Mouse (Mus musculus) left cerebral cortex, postnatal 36 days (tissue): ENCODE measurements around the gene Sec61a1. TPM values are rescaled to one million over a fixed set of nuclear protein-coding genes. Genes with fewer than 3 reads are reported as not detected.

Experiments used
- DNase-seq, 2 experiments: peaks; one replicate each; pipeline ENCODE4 v3.0.0; 2021 to 2022; ENCODE audit warnings: low spot score in 2 of 2, mixed read lengths in 1 of 2
- intact Hi-C: fragments of 180-260 bp; cut with DNase I; formaldehyde crosslinking; loops from one replicate; pipeline ENCODE4 v1.15.1; 2025
- total RNA-seq, 2 experiments: library from RNA; stranded (reverse); gene quantifications; 2 replicates each; pipeline ENCODE4 v1.2.3; 2021

The Sec61a1 gene
- total RNA-seq: 10 to 100 TPM; 75.3 to 78.8 TPM

DNA sequence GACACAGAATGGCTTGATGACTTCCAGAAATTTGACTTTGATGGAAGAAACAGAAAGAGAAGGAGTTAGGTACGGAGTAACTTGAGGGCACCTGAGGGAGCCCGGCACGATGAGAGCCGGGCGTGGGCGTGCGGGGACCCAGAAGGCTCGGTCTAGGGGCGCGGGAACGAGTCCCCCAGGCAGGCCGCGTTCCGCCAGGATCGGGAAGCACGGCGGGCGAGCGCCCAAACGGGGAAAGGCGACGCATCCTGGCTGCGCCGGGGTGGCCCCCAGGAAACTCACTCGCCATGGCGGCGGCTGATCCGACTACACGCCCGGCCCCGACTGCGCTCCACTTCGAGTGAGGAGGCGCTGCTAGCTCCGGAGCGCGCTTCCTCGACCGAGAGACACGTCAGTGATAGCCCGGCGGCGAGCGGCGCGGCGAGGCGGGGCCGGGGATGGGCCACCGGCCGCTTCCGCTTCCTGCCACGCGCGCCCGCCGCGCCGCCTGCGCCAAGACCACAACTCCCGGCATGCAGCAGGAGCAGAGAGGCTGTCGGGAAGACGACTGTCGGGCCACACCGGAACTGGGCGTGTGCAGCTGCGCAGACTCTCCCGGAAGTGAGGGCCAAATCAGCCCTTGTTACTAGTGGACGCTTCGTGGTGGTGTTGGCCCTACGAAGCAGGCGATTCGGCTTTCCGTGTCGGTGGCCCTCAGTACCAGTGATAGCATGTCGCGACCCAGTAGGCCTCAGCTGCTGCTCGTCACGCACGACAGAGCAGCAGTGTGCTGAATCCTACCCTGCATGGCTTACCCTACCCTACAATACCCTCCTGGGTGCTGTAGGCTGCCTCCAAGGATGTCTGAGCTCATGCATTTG lies at the start of gene Sec61a1:
Gene Sec61a1 (minus strand): TSS at position 502 of the 860 bp plus-strand sequence.
- intact Hi-C loops: no loop called here

DNA sequence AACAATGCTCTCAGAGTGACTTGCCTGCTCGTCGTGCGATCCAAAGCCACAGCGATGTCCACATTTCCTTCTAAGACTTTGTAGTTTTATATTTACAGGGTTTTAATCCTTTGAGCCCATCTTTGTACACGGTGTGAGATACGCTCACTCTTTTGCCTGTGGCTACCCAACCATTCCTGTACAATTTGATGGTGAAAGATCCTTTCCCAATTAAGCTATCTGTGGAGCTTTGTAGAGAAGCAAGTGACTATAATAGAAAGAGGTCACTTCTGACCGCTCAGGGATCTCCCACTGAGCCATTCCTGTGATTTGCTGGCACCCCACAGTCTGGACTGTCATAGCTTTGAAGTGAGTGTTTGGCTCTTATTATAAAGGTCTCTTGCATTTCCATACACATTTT lies 48.0 kb upstream of the Sec61a1 start:
- DNase-seq: no peak
- intact Hi-C loops: no loop called here

More for the DNA sequence above, at the start of gene Sec61a1:
- DNase-seq: peak; percentile 96

DNA sequence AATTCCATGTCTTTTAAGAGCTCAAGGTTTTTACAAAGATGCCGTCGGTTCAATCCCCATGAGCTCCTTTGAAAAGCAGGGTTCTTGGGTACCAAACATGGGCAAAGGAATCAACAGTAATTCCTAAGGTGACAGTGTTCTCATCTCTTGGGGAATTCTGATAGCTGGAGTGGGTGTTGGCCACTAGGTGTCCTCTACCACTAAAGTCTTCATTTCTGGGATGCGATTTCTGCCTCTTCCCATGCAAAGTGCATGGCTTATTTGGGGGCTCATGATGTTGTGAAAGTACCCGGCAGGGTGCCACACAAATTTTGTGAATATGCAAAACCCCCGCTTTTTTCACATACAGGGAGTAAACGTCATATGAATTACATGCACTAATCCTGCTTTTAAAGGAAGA lies 46.3 kb upstream of the Sec61a1 start:
- intact Hi-C loops: no loop called here
- no peak for DNase-seq

DNA sequence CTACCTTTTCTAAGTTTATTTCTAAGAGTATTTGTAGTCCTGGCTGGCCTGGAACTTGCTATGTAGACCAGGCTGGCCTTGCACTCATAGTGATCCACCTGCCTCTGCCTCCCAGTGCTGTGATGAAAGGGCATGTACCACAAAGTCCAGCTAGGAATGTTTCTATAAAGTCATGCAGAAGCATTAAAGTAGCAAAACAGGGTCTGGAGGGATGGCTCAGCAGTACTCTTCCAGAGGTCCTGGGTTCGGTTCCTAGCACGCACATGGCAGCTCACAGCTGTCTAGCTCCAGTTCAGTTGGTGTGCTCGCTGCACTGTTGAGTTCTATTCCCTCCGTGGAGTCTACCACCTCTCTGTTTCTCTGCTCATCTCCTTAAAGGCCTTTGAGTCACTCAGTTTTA lies 41.5 kb upstream of the Sec61a1 start:
- DNase-seq: no peak
- intact Hi-C loops: loop anchor here (5.0 kb wide), 1 partner anchor 272 kb away; no protein-coding TSS in a partner anchor

DNA sequence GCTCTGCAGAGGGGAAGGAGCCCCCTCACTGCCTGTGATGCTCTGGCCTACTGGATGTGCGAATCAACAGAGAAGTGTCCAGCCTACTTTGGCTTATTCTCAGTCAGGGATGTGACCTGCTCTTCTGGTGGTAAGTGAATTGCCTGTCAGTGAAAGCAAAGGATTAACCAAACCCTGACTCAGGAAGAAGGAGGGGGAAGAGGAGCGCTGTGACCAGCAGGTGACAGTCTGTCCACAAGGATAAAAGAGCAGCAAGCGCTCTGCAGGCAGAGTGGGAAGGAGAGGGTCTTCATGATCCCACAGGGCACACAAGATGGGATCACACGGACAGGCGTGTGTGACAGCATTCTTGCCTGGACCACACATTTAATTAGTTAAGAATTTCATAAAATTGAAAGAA lies 41.0 kb upstream of the Sec61a1 start:
- intact Hi-C loops: loop anchor here (5.0 kb wide), 1 partner anchor 273 kb away; no protein-coding TSS in a partner anchor

DNA sequence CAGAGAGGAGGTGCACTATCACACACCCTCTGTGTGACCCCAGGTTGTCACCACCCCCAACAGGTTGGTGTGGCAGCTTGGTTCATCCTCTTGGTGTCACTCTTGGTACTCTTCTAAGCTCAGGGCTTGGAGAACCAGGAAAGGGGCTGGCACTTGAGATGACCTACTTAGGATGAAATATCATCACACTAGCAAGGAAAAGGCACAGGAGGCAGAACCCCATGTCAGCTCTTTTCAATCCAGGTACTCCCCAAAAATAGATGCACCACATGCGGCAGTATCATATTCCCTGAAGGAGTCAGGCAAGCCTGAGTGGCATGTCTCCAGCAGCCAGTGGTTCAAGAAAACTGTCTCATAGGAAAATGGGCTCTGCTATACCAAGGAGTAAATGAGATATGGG lies 39.4 kb upstream of the Sec61a1 start:
- intact Hi-C loops: no loop called here

More for the DNA sequence above, 41.0 kb upstream of the Sec61a1 start:
- no peak for DNase-seq

DNA sequence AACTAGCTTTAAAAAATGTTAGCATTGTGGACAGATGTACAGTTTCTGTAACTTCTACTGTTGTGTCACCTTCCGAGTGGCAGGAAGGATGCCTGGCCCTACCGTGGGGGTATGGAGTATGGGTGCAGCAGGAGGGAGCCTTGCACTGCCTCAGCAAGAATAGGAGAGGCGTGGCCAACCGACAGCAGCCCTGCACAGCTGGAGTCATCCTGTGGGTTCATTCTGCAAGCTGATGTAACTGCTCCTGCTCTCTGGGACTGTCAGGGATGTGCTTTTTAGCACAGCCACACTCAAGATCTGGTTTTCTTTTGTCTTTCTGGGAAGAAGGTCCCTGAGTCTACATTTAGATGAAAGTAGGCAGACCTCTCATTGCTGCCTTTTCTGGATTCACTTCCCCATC lies 38.8 kb upstream of the Sec61a1 start:
- no peak for DNase-seq
- intact Hi-C loops: no loop called here

More for the DNA sequence above, 39.4 kb upstream of the Sec61a1 start:
- peak in 1 of 2 experiments; percentile 22 for DNase-seq

DNA sequence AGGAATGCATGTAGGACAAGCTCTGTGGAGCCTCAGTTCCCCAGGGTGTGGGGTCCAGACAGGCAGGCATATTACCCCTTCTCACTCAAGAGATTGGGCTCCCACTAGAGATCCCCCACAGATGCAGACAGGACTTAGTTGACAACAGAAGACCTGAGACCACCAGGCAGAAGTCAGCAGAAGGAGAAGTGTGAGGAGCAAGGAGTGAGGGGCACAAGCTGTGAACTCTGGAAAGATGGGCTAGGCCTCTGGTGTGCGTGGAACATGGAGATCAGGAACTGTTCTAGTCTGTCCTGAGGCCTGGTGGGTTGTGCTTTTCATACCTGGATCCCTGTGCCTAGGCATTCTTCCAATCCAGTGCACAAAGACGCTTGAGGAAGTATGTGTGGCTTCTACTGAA lies 31.2 kb upstream of the Sec61a1 start:
- intact Hi-C loops: loop anchor here (5.0 kb wide), 1 partner anchor 307 kb away; no protein-coding TSS in a partner anchor
- DNase-seq: no peak

DNA sequence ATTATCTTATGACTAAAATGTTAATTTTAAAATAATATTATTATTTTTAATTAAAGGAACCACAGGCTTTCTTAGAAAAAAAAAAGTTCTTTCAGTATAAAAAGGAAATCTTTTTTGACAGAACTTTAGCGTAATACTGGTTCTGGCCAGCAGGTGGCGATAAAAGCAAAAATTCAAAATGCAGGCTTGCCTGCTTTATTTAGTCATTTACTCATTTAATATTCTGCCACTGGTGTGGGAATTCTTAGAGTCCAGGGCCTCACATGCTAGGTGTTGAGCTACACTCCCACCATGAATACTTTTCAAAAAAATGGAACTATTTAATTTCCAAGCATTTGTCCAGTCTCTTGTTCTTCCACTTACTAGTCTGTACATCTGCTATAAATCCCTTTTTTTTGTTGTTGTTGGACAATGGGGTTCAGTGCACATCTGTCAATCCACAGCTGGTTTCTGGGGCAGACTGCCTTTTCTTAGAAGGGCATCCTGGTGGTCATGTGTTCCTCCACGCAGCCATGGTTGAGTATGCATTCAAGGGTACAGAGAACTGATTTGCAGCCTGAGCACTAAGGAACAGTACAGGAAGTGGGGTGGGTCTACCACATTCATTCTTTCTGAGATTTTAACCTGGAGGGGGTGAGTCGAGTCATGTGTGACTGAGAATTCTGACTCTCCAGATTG lies 30.6 kb upstream of the Sec61a1 start:
- peak; percentile 32 to 41 for DNase-seq
- intact Hi-C loops: no loop called here

DNA sequence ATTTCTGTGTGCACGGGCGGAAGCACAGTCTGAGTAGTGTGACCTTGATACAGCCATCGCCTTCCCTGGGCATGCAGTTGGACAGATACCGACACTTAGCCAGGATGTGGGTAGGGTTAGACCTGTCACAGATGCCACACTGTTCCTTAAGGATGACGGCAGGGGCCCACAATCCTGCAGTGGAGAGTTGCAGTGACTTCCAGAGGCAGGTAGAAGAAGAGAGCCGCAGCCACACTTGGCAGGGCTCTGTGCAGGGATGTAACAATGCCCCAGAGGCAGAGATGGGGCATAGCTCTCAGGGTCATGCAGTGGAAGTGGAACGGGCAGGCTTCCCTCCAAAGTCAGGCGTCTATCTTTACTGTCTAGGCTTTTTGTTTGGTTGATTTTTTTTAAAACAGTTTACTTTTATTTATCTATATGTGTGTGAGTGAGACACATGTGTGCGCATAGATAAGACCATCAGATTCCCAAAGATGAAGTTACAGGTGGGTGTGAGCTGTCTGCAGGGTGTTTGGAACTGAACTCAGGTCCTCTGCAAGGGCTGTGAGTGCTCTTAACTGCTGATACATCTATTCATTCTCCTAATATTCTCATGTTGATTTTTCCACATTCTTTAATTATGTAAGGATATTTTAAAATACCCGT lies 29.8 kb upstream of the Sec61a1 start:
- DNase-seq: no peak
- intact Hi-C loops: no loop called here

DNA sequence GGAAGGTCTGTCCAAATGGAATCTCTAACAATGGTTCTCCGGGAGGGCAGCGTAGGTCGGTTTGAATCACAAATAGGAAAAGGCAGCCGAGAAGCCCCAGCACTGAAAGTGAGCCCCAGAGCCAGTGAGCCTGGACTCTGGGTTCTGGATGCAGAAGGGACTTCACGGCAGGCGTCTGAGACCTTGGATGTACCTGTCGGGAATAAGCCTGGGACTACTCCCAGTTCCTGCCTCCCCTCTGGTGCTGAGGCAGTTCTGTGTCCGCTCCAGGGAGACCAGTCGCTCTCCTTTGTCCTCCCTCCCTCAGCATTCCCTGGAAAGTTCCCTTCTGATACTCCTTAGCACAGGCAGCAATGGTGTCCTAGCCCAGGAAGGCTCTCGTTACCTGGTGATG lies 26.7 kb upstream of the Sec61a1 start:
- intact Hi-C loops: no loop called here

DNA sequence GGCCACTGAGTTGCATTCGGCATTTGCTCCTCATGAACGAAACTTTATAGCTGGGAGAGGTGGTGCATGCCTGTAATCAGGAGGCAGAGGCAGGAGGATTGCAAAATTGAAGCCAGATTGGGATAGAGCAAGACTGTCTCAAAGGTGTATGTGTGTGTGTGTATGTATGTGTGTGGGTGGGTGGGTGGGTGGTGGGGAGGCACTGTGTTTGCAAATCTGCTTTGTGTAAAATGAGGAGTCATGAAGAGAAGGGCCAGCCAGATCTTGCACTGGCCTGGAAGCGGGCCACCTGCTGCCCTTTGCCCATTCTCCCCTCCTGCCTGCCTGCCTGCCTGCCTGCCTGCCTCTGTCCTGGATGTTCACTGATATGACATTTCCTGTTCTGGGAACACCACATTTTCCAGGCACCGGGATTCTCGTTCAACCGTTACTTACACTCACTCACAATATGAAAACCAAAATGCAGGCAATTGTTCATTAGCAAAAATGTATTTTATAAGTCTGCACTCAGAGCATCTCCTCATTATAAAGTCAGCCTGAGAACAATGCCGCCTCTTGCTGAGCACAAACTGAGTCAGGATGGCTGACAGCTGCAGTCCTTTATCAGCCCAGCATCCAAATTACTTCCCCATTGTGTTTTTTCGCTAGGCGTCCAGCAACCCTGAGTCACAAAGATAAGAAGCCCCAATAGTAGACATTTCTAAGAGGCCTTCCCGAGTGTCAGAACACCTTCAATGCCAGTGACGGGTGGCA lies 26.1 kb upstream of the Sec61a1 start:
- intact Hi-C loops: no loop called here
- DNase-seq: no peak

More for the DNA sequence above, 26.7 kb upstream of the Sec61a1 start:
- DNase-seq: no peak

DNA sequence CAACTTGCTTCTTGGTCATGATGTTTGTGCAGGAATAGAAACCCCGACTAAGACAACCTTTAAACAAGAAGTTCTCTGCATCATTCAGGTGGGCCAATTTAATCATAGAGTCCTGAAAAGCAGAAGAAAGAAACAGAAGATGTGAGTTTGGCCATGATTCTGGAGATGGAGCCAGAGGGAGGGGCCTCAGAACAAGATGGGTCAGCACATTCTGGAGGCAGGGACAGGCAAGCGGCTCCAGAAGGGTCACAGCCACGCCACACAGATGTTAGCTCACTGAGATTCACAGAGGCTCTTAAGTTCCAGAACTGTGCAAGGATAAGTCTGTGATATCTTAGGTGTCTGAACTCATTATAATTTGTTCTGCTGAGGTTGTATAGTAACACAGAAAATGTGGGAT lies 25.5 kb upstream of the Sec61a1 start:
- DNase-seq: no peak
- intact Hi-C loops: no loop called here

DNA sequence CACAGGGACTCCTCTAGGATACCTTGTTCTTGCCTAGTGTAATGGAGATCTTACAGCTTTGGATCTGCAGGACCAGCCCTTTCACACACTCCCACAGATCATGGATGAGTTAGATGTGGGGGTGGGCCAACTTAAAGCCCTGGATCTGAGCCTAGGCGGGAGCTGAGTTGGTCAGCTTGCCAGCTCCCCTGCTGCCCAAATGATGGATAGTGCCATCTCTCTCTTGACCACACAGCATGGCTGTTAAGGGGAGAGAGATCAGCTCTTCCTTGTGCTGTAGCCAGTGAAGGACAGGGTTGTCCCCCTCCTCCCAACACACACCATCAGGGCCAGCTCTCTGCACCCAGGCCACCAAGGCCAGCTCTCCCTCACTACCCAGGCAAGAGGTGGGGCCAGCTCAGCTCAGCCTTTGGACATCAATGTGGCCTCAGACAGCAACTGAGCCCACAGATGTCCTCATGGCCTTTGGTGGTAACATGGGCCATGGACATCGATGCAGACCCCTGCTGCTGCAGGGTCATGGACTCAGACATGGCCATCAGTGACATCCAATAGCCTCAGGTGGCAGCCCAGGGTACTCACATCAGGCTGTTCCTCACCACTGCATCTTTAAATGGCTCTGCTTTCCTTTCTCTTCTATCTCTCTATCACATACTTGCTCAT lies 21.5 kb upstream of the Sec61a1 start:
- no peak for DNase-seq

DNA sequence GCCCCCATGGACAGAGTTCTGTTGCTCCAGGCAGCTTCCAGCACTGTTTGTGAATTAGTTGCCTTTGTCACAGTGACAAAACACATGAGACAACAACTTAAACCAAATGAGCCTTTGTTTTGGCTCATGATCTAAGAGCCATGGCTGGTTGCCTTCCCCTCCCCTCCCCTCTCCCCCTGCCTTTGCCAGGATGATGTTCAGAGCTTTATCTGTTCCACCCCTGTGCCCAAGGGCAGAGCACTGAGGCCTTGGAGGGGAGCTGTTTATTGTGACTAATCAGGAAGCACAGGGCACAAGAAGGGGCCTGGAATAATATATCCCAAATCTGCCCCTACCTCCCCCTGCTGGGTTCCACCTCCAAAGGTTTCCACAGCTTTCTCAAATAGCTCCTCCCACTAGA lies 11.6 kb upstream of the Sec61a1 start:
- peak in 1 of 2 experiments; percentile 1 for DNase-seq
- intact Hi-C loops: no loop called here

More for the DNA sequence above, 21.5 kb upstream of the Sec61a1 start:
- intact Hi-C loops: no loop called here

DNA sequence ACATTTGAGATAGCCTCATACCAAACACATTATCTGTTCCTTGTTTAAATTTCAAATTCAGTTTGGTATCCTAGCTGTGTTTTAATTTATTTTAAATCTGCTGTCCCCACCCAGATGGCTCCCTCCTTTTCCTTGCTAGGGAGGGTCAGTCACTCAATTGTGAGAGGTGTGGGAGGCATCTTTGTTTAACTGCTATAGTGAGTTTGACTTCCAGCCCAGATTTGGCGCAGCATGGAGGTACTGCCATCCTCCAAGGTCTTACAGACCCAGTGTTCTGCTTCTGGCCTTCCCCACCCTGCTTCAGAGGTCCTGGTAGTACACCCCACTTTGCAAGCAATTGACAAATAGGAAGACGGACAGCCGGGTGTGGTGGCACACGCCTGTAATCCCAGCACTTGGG lies 5.4 kb upstream of the Sec61a1 start:
- peak in 1 of 2 experiments; percentile 7 for DNase-seq
- intact Hi-C loops: no loop called here

DNA sequence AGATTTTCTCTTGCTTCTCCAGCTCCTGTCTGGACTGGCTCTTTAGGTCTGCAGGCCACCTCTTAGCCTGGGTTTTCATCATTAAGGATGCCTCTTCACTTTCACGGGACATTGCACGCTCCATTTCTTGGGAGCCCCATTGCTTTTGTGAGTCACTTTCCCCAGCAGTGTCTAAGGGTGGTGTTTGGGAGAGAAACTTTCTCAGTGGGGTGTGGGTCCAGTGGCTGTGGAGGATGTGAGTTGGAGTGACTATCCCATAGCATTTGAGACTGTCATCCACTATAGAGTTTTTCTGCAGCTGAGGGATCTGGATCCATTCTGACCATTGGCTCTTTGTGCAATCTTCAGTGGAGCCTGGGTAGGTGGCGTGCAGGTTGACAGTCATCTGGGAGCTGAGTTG lies 4.7 kb upstream of the Sec61a1 start:
- intact Hi-C loops: no loop called here

DNA sequence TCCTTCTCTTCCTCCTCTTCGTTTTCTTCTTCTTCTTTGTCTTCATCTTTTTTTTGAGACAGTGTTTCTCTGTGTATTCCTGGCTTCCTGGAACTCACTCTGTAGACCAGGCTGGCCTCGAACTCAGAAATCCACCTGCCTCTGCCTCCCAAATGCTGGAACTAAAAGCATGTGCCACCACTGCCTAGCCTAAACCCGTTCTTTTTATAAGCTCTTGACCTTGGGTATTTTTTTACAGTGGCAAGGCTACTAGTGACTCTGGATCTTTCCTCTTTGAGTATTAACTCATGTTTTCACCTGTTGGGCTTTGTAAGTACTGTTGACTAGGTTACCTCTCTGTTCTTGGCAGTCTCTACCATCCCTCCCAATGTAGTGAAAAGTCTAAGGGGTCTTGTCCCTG lies 4.3 kb upstream of the Sec61a1 start:
- intact Hi-C loops: no loop called here
- no peak for DNase-seq

More for the DNA sequence above, 4.7 kb upstream of the Sec61a1 start:
- DNase-seq: peak in 1 of 2 experiments; percentile 3

DNA sequence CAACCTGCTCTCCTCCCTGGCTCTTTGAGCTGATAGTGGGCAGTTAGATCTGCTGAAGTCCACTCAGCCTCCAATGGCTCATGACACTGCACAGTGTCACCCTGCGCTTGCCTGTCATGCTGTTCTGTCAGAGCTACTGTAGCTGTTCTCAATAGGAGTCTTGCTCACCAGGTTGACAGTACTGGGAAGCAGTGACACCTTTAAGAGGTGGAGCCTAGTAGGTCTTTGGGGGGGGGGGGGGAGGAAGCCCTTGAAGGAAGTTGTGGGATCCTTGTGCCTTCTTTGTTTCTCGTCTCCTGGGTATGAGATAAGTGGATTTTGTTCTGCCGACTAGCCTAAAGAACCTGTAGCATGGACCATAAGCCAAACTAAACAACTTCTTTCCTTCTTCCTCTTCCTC lies 3.9 kb upstream of the Sec61a1 start:
- DNase-seq: no peak
- intact Hi-C loops: no loop called here
